Mouse (Mus musculus): ENCODE results near the gene Ube2k. TPM values are rescaled to one million over a fixed set of nuclear protein-coding genes. Genes with fewer than 3 reads are reported as not detected.

The Ube2k gene
- total and polyA plus RNA-seq, 3 experiments: 52.9 to 231 TPM; not detected in 1

DNA sequence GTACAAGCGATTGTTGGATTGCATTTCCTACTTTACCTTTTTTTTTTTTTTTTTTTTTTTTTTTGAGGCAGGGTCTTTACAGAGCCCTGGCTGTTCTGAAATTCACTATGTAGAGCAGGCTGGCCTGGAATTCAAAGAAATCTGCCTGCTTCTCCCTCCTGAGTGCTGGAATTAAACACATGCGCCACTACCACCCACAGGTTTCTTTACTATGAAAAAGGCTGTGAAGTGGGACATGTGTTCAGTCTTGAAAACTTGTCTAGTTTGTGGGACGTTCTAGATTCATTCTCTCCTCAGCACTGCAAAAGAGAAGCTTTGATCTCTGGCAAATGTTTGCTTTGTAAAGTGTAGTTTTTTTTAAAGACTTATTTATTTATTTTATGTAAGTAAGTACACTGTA is 4.9 kb downstream of the Ube2k start:
- Histone ChIP-seq H3K79me2 (ENCODE audit: control insufficient read depth, insufficient read depth, low read length, poor library complexity) (peaks cover 77% of the 10 kb centered on the region), H3K4me1 (ENCODE audit: control insufficient read depth in 1 of 2, insufficient read depth in 2 of 2, low read length in 2 of 2) (peaks cover 13 to 17% of the 10 kb centered on the region in 2 experiments), H3K36me3 (ENCODE audit: control insufficient read depth in 1 of 2, insufficient read depth in 2 of 2, low read length in 2 of 2) (peaks cover 10 to 48% of the 10 kb centered on the region in 2 experiments)

DNA sequence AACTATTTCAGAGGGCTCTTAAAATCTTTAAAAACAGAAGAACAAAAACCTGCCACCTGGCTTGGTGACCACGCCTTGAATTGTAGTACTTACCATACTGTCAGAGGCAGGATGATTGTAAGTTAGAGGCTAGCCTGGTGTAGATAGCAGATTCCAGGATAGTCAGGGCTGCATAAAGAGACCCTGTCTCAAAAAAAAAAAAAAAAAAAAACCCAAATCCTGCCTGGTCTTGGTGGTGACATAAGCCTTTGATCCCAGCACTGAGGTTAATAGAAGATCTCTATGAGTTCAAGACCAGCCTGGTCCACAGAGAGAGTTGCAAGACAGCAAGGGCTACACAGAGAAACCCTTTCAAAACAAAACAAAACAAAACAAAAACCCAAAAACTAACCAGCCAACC is 6.5 kb downstream of the Ube2k start:
- H3K27me3 ChIP-seq (ENCODE audit: control insufficient read depth in 1 of 2, insufficient read depth in 2 of 2, low read length in 2 of 2): no peaks in the 10 kb centered on the region
- DNase-seq (ENCODE audit: low read depth, low spot score): no peak
- no peak overlapping the region for H3K27ac ChIP-seq (ENCODE audit: control insufficient read depth, low read depth, low read length)
- no peak overlapping the region for H3K4me3 ChIP-seq (ENCODE audit: control insufficient read depth in 1 of 2, insufficient read depth in 1 of 2, low read depth in 2 of 2, low read length in 2 of 2)
- peaks cover 16 to 17% of the 10 kb centered on the region in 2 experiments for H3K4me1 ChIP-seq (ENCODE audit: control insufficient read depth in 1 of 2, insufficient read depth in 2 of 2, low read length in 2 of 2)
- no peak overlapping the region for H3K9ac ChIP-seq (ENCODE audit: control insufficient read depth, low read depth, low read length, poor library complexity, severe bottlenecking)
- peaks cover 75% of the 10 kb centered on the region for H3K79me2 ChIP-seq (ENCODE audit: control insufficient read depth, insufficient read depth, low read length, poor library complexity)
- H3K36me3 ChIP-seq (ENCODE audit: control insufficient read depth in 1 of 2, insufficient read depth in 2 of 2, low read length in 2 of 2): peaks cover 18 to 54% of the 10 kb centered on the region in 2 experiments
- TF ChIP-seq TCF12 (IDR thresholded peaks at IDR 0.05; ENCODE audit: low read depth, low read length) (no peak), ZNF384 (IDR thresholded peaks at IDR 0.05; ENCODE audit: low read depth, low read length) (peak; percentile 51; the same call in 1 of the 2 replicates)
- H3K9me3 ChIP-seq (replicated peaks; ENCODE audit: insufficient read depth, low read length): no peaks in the 10 kb centered on the region

More for the DNA sequence above, 4.9 kb downstream of the Ube2k start:
- H3K9ac ChIP-seq (ENCODE audit: control insufficient read depth, low read depth, low read length, poor library complexity, severe bottlenecking): no peak overlapping the region
- H3K9me3 ChIP-seq (replicated peaks; ENCODE audit: insufficient read depth, low read length): no peaks in the 10 kb centered on the region
- H3K27me3 ChIP-seq (ENCODE audit: control insufficient read depth in 1 of 2, insufficient read depth in 2 of 2, low read length in 2 of 2): no peaks in the 10 kb centered on the region
- no peak overlapping the region for H3K4me3 ChIP-seq (ENCODE audit: control insufficient read depth in 1 of 2, insufficient read depth in 1 of 2, low read depth in 2 of 2, low read length in 2 of 2)
- no peak for TF ChIP-seq POLR2AphosphoS5 (IDR thresholded peaks at IDR 0.05; ENCODE audit: borderline replicate concordance, low read depth, low read length)
- no peak for TF ChIP-seq USF2 (IDR thresholded peaks at IDR 0.05; ENCODE audit: borderline replicate concordance in 1 of 2, insufficient read depth in 1 of 2, low read depth in 1 of 2, low read length in 2 of 2)
- TF ChIP-seq ZNF384 (IDR thresholded peaks at IDR 0.05; ENCODE audit: low read depth, low read length): 0 out of 2 replicates have a peak, but pooled peaks have one; percentile 45
- TF ChIP-seq USF1 (IDR thresholded peaks at IDR 0.05; ENCODE audit: low read depth, low read length): no peak
- H3K27ac ChIP-seq (ENCODE audit: control insufficient read depth, low read depth, low read length): no peak overlapping the region
- no peak for DNase-seq (ENCODE audit: low read depth, low spot score)

DNA sequence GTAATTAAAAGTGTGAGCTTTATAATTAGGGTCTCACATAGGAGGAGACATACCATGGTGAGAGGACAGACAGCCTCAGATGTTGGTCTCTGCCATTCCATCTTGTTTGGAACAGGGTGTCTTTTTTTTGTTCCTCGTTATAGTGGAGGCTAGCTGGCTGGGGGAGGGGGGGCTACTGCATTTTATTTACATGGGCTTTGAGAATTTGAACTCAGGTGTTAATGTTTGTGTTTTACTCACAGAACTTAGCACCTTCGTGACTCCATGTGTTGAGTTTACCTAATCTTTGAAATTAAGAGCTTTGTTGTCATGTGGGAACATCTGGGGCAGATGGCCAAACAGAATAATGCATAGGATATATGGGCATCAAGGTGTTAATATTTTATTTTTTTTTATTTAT is 7.6 kb downstream of the Ube2k start:
- Histone ChIP-seq H3K79me2 (ENCODE audit: control insufficient read depth, insufficient read depth, low read length, poor library complexity) (peaks cover 74% of the 10 kb centered on the region), H3K9ac (ENCODE audit: control insufficient read depth, low read depth, low read length, poor library complexity, severe bottlenecking) (no peak overlapping the region), H3K36me3 (ENCODE audit: control insufficient read depth in 1 of 2, insufficient read depth in 2 of 2, low read length in 2 of 2) (peaks cover 28 to 50% of the 10 kb centered on the region in 2 experiments), H3K4me1 (ENCODE audit: control insufficient read depth in 1 of 2, insufficient read depth in 2 of 2, low read length in 2 of 2) (peaks cover 15 to 17% of the 10 kb centered on the region in 2 experiments), H3K27me3 (ENCODE audit: control insufficient read depth in 1 of 2, insufficient read depth in 2 of 2, low read length in 2 of 2) (no peaks in the 10 kb centered on the region), H3K4me3 (ENCODE audit: control insufficient read depth in 1 of 2, insufficient read depth in 1 of 2, low read depth in 2 of 2, low read length in 2 of 2) (no peak overlapping the region), H3K27ac (ENCODE audit: control insufficient read depth, low read depth, low read length) (no peak overlapping the region), H3K9me3 (replicated peaks; ENCODE audit: insufficient read depth, low read length) (no peaks in the 10 kb centered on the region)
- no peak for DNase-seq (ENCODE audit: low read depth, low spot score)
- no peak for TF ChIP-seq POLR2AphosphoS2 (IDR thresholded peaks at IDR 0.05; ENCODE audit: low read length)
- TF ChIP-seq ZNF384 (IDR thresholded peaks at IDR 0.05; ENCODE audit: low read depth, low read length): no peak
- TF ChIP-seq ELF1 (IDR thresholded peaks at IDR 0.05; ENCODE audit: low read depth, low read length): no peak
- TF ChIP-seq BHLHE40 (IDR thresholded peaks at IDR 0.05; ENCODE audit: borderline replicate concordance, low read depth, low read length): no peak
- TF ChIP-seq POLR2AphosphoS5 (IDR thresholded peaks at IDR 0.05; ENCODE audit: borderline replicate concordance, low read depth, low read length): no peak
- no peak for TF ChIP-seq MAZ (IDR thresholded peaks at IDR 0.05; ENCODE audit: low read depth, low read length)
- TF ChIP-seq MAX (IDR thresholded peaks at IDR 0.05; ENCODE audit: low read length): no peak
